Mouse (Mus musculus) forebrain, embryonic 13.5 days (tissue): ENCODE measurements around the gene Prkar1b. TPM values are rescaled to one million over a fixed set of nuclear protein-coding genes. Genes with fewer than 3 reads are reported as not detected.

Source experiments
- ATAC-seq: fragments of 200-750 bp; cut with Nextera tagmentation; 2 replicates; pipeline ENCODE4 v1.8.0; 2017
- H3K27ac ChIP-seq: fragments of 300-500 bp; sonication (generic); 2 replicates; pipeline ENCODE4 v1.5.1; 2015; ENCODE audit warnings: inconsistent platforms, mild to moderate bottlenecking, moderate library complexity
- H3K27me3 ChIP-seq: fragments of 300-500 bp; sonication (generic); 2 replicates; pipeline ENCODE4 v1.6.1; 2015; ENCODE audit warnings: mild to moderate bottlenecking, inconsistent platforms
- H3K36me3 ChIP-seq: fragments of 300-500 bp; sonication (generic); 2 replicates; pipeline ENCODE4 v1.6.1; 2015; ENCODE audit warnings: mild to moderate bottlenecking, inconsistent platforms; ENCODE audit not compliant: poor library complexity, severe bottlenecking
- H3K4me1 ChIP-seq: fragments of 300-500 bp; sonication (generic); 2 replicates; pipeline ENCODE4 v1.6.1; 2015; ENCODE audit warnings: inconsistent platforms
- H3K4me2 ChIP-seq: fragments of 300-500 bp; sonication (generic); 2 replicates; pipeline ENCODE4 v1.6.1; 2015; ENCODE audit warnings: inconsistent platforms, mild to moderate bottlenecking, moderate library complexity
- H3K4me3 ChIP-seq: fragments of 300-500 bp; sonication (generic); 2 replicates; pipeline ENCODE4 v1.5.1; 2015; ENCODE audit warnings: mild to moderate bottlenecking, inconsistent platforms
- H3K9ac ChIP-seq: fragments of 300-500 bp; sonication (generic); 2 replicates; pipeline ENCODE4 v1.6.1; 2015; ENCODE audit warnings: mild to moderate bottlenecking, inconsistent platforms
- H3K9me3 ChIP-seq: fragments of 300-500 bp; sonication (generic); replicated peaks from 2 replicates; pipeline ENCODE4 v1.6.1; 2016; ENCODE audit warnings: inconsistent platforms
- WGBS: fragments of 180-500 bp; shearing (Covaris S2); methylation state at CpG from one replicate; pipeline ENCODE4 v1.1.7; 2015; 5-methylcytosine and 5-hydroxymethylcytosine counted together
- polyA plus RNA-seq: library from polyadenylated mRNA; unstranded; fragments of >200 nt; fragmentation: Nextera tagmentation; extraction: Ambion mirVana; gene quantifications from 2 replicates; pipeline ENCODE4 v1.2.1, GENCODE M21; 2015

The Prkar1b gene
- 63.4 and 87.2 TPM in 2 replicates for polyA plus RNA-seq

- H3K4me3 ChIP-seq: peak within 1 kb of the TSS; percentile 92
- peaks cover 29% of the 10 kb centered on the region for H3K36me3 ChIP-seq
- H3K4me2 ChIP-seq: peak within 1 kb of the TSS; percentile 98
- H3K27ac ChIP-seq: peak within 1 kb of the TSS; percentile 68
- H3K9ac ChIP-seq: peak within 1 kb of the TSS; percentile 82
- peaks cover 20% of the 10 kb centered on the region for H3K4me1 ChIP-seq
- under 1% methylated on average over 69 of the region's 87 CpGs for WGBS
- ATAC-seq: peak; percentile 96
- no peaks in the 10 kb centered on the region for H3K27me3 ChIP-seq
- no peaks in the 10 kb centered on the region for H3K9me3 ChIP-seq
These were observed at the start of gene Prkar1b, which contains the start of gene Dnaaf5 for GRCm38 (mm10) chr5:139149681-139150602. Gene Prkar1b, minus strand, starts transcription at chr5:139150001. Gene Dnaaf5, plus strand, starts transcription at chr5:139150223.

- H3K4me1 ChIP-seq: peaks cover 28% of the 10 kb centered on the region
- peak overlapping the region; percentile 91 for H3K4me2 ChIP-seq
- H3K4me3 ChIP-seq: peak overlapping the region; percentile 98
- H3K36me3 ChIP-seq: 0 out of 2 replicates have a peak, but pooled peaks cover 5% of the 10 kb centered on the region
- no peaks in the 10 kb centered on the region for H3K9me3 ChIP-seq
- 39% methylated on average over 2 of the region's 2 CpGs for WGBS
- H3K27ac ChIP-seq: peak overlapping the region; percentile 74
- peak overlapping the region; percentile 95 for H3K9ac ChIP-seq
- no peaks in the 10 kb centered on the region for H3K27me3 ChIP-seq
- no peak for ATAC-seq
These were observed 49.8 kb upstream of the Prkar1b start for GRCm38 (mm10) chr5:139199636-139199994.

- no peak for ATAC-seq
- H3K27ac ChIP-seq: no peak overlapping the region
- H3K9ac ChIP-seq: no peak overlapping the region
- H3K4me3 ChIP-seq: no peak overlapping the region
- H3K4me1 ChIP-seq: peaks cover 25% of the 10 kb centered on the region
- H3K27me3 ChIP-seq: no peaks in the 10 kb centered on the region
- no peaks in the 10 kb centered on the region for H3K9me3 ChIP-seq
- H3K4me2 ChIP-seq: no peak overlapping the region
- 90% methylated on average over 3 of the region's 3 CpGs for WGBS
- 0 out of 2 replicates have a peak, but pooled peaks cover 5% of the 10 kb centered on the region for H3K36me3 ChIP-seq
These were observed 49.0 kb upstream of the Prkar1b start for GRCm38 (mm10) chr5:139198779-139199178.

GRCm38 (mm10) chr5:139190958-139191357, 41.2 kb upstream of the Prkar1b start:
- Histone ChIP-seq H3K4me2 (no peak overlapping the region), H3K9me3 (no peaks in the 10 kb centered on the region), H3K27me3 (no peaks in the 10 kb centered on the region), H3K27ac (no peak overlapping the region), H3K4me3 (no peak overlapping the region), H3K4me1 (no peaks in the 10 kb centered on the region), H3K36me3 (peaks cover 25% of the 10 kb centered on the region), H3K9ac (no peak overlapping the region)
- ATAC-seq: no peak
- whole genome bisulfite sequencing: 81% methylated on average over 5 of the region's 5 CpGs

- Histone ChIP-seq H3K9ac (no peak overlapping the region), H3K4me2 (no peak overlapping the region), H3K27me3 (no peaks in the 10 kb centered on the region), H3K4me3 (no peak overlapping the region), H3K27ac (no peak overlapping the region), H3K36me3 (peaks cover 37% of the 10 kb centered on the region), H3K4me1 (no peaks in the 10 kb centered on the region), H3K9me3 (no peaks in the 10 kb centered on the region)
- no peak for ATAC-seq
- 94% methylated on average over 5 of the region's 5 CpGs for WGBS
These were observed 39.9 kb upstream of the Prkar1b start for GRCm38 (mm10) chr5:139189726-139190125.

GRCm38 (mm10) chr5:139184897-139185296, 35.1 kb upstream of the Prkar1b start:
- no peak for ATAC-seq
- WGBS: 93% methylated on average over 3 of the region's 4 CpGs
- no peak overlapping the region for H3K27ac ChIP-seq
- no peak overlapping the region for H3K9ac ChIP-seq
- no peaks in the 10 kb centered on the region for H3K9me3 ChIP-seq
- no peak overlapping the region for H3K4me3 ChIP-seq
- H3K36me3 ChIP-seq: peaks cover 82% of the 10 kb centered on the region
- H3K4me1 ChIP-seq: no peaks in the 10 kb centered on the region
- no peaks in the 10 kb centered on the region for H3K27me3 ChIP-seq
- H3K4me2 ChIP-seq: no peak overlapping the region

- Histone ChIP-seq H3K27ac (no peak overlapping the region), H3K27me3 (no peaks in the 10 kb centered on the region), H3K9me3 (no peaks in the 10 kb centered on the region), H3K36me3 (peaks cover 87% of the 10 kb centered on the region), H3K9ac (no peak overlapping the region), H3K4me1 (no peaks in the 10 kb centered on the region), H3K4me2 (no peak overlapping the region), H3K4me3 (no peak overlapping the region)
- WGBS: 93% methylated on average over 9 of the region's 9 CpGs
- no peak for ATAC-seq
These were observed 33.8 kb upstream of the Prkar1b start for GRCm38 (mm10) chr5:139183601-139184000.

- no peak for ATAC-seq
- H3K4me2 ChIP-seq: no peak overlapping the region
- H3K27ac ChIP-seq: no peak overlapping the region
- no peak overlapping the region for H3K9ac ChIP-seq
- no peaks in the 10 kb centered on the region for H3K4me1 ChIP-seq
- WGBS: 93% methylated on average over 2 of the region's 2 CpGs
- H3K27me3 ChIP-seq: no peaks in the 10 kb centered on the region
- no peak overlapping the region for H3K4me3 ChIP-seq
- H3K9me3 ChIP-seq: no peaks in the 10 kb centered on the region
- H3K36me3 ChIP-seq: peaks cover 87% of the 10 kb centered on the region
These were observed 33.3 kb upstream of the Prkar1b start for GRCm38 (mm10) chr5:139183131-139183530.

GRCm38 (mm10) chr5:139178895-139179631, 29.3 kb upstream of the Prkar1b start:
- peaks cover 82% of the 10 kb centered on the region for H3K36me3 ChIP-seq

GRCm38 (mm10) chr5:139174556-139175547, 25.1 kb upstream of the Prkar1b start:
- Histone ChIP-seq H3K27ac (peak overlapping the region; percentile 17; the same call in 1 of the 2 replicates), H3K4me2 (no peak overlapping the region), H3K4me3 (no peak overlapping the region), H3K4me1 (peaks cover 15% of the 10 kb centered on the region), H3K9me3 (no peaks in the 10 kb centered on the region), H3K27me3 (no peaks in the 10 kb centered on the region), H3K9ac (no peak overlapping the region), H3K36me3 (peaks cover 80% of the 10 kb centered on the region)
- 46% methylated on average over 8 of the region's 10 CpGs for WGBS
- ATAC-seq: peak; percentile 75

More at GRCm38 (mm10) chr5:139178895-139179631, 29.3 kb upstream of the Prkar1b start:
- 30% methylated on average over 11 of the region's 11 CpGs for WGBS
- Histone ChIP-seq H3K4me3 (no peak overlapping the region), H3K9ac (no peak overlapping the region), H3K27me3 (no peaks in the 10 kb centered on the region), H3K4me2 (no peak overlapping the region), H3K4me1 (peaks cover 12% of the 10 kb centered on the region), H3K9me3 (no peaks in the 10 kb centered on the region), H3K27ac (no peak overlapping the region)
- peak; percentile 82 for ATAC-seq

- H3K27ac ChIP-seq: no peak overlapping the region
These were observed 24.3 kb upstream of the Prkar1b start for GRCm38 (mm10) chr5:139174141-139174540.

More at GRCm38 (mm10) chr5:139174141-139174540, 24.3 kb upstream of the Prkar1b start:
- H3K9me3 ChIP-seq: no peaks in the 10 kb centered on the region
- H3K4me1 ChIP-seq: peaks cover 15% of the 10 kb centered on the region
- H3K4me3 ChIP-seq: no peak overlapping the region
- H3K9ac ChIP-seq: peak overlapping the region; percentile 30; the same call in 1 of the 2 replicates
- no peak overlapping the region for H3K4me2 ChIP-seq
- H3K27me3 ChIP-seq: no peaks in the 10 kb centered on the region
- ATAC-seq: no peak
- 58% methylated on average over 10 of the region's 10 CpGs for WGBS
- peaks cover 80% of the 10 kb centered on the region for H3K36me3 ChIP-seq
